Mouse (Mus musculus): Measurements from ENCODE around the gene Wdr25.

GRCm38 (mm10) chr12:108941282-108941681 lies 47.9 kb downstream of the Wdr25 start:
- no peak for TF ChIP-seq POLR2A (IDR thresholded peaks at IDR 0.05; ENCODE audit: borderline replicate concordance, low read depth, low read length)
- TF ChIP-seq CTCF (IDR thresholded peaks at IDR 0.05; ENCODE audit: low read depth, low read length): no peak

Measured in bone marrow macrophage, adult 2 months (primary cell).